Mouse (Mus musculus): ENCODE results near the gene Evi5. TPM values are rescaled to one million over a fixed set of nuclear protein-coding genes. Genes with fewer than 3 reads are reported as not detected.

Evi5 gene
- polyA plus RNA-seq, 1 experiment from 2014 or later: 63.6 TPM

DNA sequence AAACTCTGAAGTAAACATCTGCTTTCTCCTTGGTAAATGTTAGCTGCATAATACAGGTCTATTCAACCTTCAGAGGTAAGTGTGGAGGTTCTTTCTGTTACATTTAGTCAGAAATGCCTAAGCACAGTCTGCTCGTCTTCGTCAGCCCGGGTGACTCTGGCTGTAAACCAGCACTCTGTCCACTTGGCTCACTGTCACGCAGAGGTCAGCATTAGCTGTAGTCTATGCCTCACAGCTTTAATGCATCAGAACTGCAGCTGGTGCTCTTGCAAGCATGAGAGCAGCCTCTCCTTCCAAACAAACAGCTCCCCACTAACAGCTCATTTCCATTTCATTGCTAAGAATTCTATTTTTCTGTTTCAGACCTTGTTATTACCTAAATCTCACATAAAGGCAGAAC lies 67.4 kb downstream of the Evi5 start:
- ATAC-seq (replicated peaks; ENCODE audit: low FRiP score, low TSS enrichment, low read depth) (no peak), DNase-seq (ENCODE audit: low spot score) (no peak)
- WGBS: 66% methylated on average over 4 of the region's 4 CpGs
- Histone ChIP-seq H3K27me3 (replicated peaks; ENCODE audit: control insufficient read depth, insufficient read depth, low read length) (no peaks in the 10 kb centered on the region), H3K9me3 (ENCODE audit: control insufficient read depth, low read length) (no peaks in the 10 kb centered on the region), H3K4me3 (ENCODE audit: low read depth, low read length) (no peak overlapping the region), H3K4me1 (replicated peaks; ENCODE audit: control insufficient read depth, insufficient read depth, low read length) (no peaks in the 10 kb centered on the region), H3K27ac (ENCODE audit: low read depth) (no peak overlapping the region), H3K4me2 (ENCODE audit: low read length) (no peak overlapping the region), H3K9ac (ENCODE audit: low read length) (no peak overlapping the region), H3K36me3 (ENCODE audit: control insufficient read depth, insufficient read depth, low read length) (peaks cover 24% of the 10 kb centered on the region)

DNA sequence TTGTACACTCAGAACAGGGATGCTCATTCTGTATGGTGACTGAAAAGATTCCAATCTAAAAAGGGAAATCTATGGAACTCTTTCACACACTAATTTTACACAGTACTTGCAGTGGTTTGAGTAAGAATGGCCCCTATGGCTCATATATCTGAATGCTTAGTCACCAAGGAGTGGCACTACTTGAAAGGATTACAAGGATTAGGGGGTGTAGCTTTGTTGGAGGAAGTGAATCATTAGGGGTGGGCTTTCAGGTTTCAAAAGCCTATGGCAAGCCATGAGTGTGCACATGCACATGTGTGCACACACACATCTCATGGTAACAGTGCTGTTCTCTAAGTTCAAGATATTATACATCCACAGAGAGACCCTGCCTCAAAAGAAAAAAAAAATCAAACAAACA lies 72.3 kb downstream of the Evi5 start:
- Histone ChIP-seq H3K36me3 (ENCODE audit: control insufficient read depth, insufficient read depth, low read length) (peaks cover 14% of the 10 kb centered on the region), H3K4me1 (replicated peaks; ENCODE audit: control insufficient read depth, insufficient read depth, low read length) (no peaks in the 10 kb centered on the region), H3K9me3 (ENCODE audit: control insufficient read depth, low read length) (no peaks in the 10 kb centered on the region), H3K27me3 (replicated peaks; ENCODE audit: control insufficient read depth, insufficient read depth, low read length) (no peaks in the 10 kb centered on the region), H3K4me2 (ENCODE audit: low read length) (no peak overlapping the region), H3K9ac (ENCODE audit: low read length) (no peak overlapping the region), H3K27ac (ENCODE audit: low read depth) (no peak overlapping the region), H3K4me3 (ENCODE audit: low read depth, low read length) (no peak overlapping the region)
- ATAC-seq (replicated peaks; ENCODE audit: low FRiP score, low TSS enrichment, low read depth) (no peak), DNase-seq (ENCODE audit: low spot score) (no peak)

DNA sequence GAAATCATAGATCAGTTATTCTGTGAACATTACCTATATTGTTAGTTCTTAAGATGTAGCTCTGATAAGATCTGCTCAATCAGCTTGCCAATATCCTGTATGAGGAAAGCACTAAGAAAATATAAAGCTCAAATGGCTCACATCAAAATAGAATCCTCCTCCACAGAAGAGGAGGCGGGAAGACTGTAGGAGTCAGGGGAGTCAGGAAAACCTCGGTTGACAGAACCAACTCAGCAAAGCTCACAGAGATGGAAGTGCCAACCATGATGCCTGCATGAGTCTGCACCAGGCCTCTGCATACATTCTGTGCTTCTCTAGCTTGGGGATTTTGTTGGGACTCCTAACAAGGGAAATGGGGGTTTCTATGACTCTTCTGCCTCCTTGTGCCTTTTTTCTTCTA lies 73.7 kb downstream of the Evi5 start:
- Histone ChIP-seq H3K36me3 (ENCODE audit: control insufficient read depth, insufficient read depth, low read length) (peaks cover 23% of the 10 kb centered on the region), H3K27ac (ENCODE audit: low read depth) (no peak overlapping the region), H3K4me1 (replicated peaks; ENCODE audit: control insufficient read depth, insufficient read depth, low read length) (no peaks in the 10 kb centered on the region), H3K9me3 (ENCODE audit: control insufficient read depth, low read length) (no peaks in the 10 kb centered on the region), H3K27me3 (replicated peaks; ENCODE audit: control insufficient read depth, insufficient read depth, low read length) (no peaks in the 10 kb centered on the region), H3K9ac (ENCODE audit: low read length) (no peak overlapping the region), H3K4me2 (ENCODE audit: low read length) (no peak overlapping the region), H3K4me3 (ENCODE audit: low read depth, low read length) (no peak overlapping the region)
- DNase-seq (ENCODE audit: low spot score): no peak
- 85% methylated on average over 2 of the region's 2 CpGs for WGBS
- ATAC-seq (replicated peaks; ENCODE audit: low FRiP score, low TSS enrichment, low read depth): no peak

DNA sequence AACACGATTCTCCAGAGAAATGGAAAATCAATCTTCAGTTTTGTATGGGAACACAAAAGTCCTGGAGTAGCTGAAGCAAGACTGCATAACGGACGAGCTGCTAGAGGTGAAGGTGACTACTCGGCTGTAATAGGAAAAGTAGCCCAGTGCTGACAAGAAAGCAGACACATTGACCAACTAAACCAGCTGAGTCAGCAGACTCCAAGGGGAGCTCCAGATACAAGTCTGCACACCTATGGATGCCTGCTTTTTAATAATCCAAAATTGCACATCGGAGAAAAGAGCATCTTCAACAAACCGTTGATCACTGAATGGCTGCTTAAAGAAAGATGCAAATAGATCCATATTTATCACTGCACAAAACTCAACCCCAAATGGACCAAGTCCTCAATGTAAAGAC lies 76.6 kb downstream of the Evi5 start:
- H3K27ac ChIP-seq (ENCODE audit: low read depth): no peak overlapping the region

DNA sequence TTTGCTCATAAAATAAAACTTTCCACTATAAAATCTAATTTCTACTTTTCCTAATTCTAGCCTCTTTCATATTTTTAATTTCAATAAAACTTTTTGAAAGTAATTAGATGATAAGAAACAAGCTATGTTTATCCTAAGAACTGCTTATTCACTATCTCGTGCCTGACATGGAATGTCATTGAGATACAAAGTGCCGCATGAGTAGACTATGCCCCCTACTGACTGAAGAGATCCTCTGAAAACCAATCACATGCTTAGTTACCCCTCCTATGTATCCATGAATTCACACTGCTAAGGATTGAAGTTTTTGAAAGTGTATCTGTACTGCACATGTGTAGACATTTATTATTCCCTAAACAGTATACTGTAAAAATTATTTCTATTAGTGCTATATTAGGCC lies 81.0 kb downstream of the Evi5 start:
- no peak for ATAC-seq (replicated peaks; ENCODE audit: low FRiP score, low TSS enrichment, low read depth)
- WGBS: 35% methylated on average over 2 of the region's 2 CpGs

More for the DNA sequence above, 76.6 kb downstream of the Evi5 start:
- Histone ChIP-seq H3K4me2 (ENCODE audit: low read length) (no peak overlapping the region), H3K4me3 (ENCODE audit: low read depth, low read length) (no peak overlapping the region), H3K36me3 (ENCODE audit: control insufficient read depth, insufficient read depth, low read length) (peaks cover 36% of the 10 kb centered on the region), H3K9me3 (ENCODE audit: control insufficient read depth, low read length) (no peaks in the 10 kb centered on the region), H3K4me1 (replicated peaks; ENCODE audit: control insufficient read depth, insufficient read depth, low read length) (0 out of 2 replicates have a peak, but pooled peaks cover 3% of the 10 kb centered on the region), H3K9ac (ENCODE audit: low read length) (no peak overlapping the region), H3K27me3 (replicated peaks; ENCODE audit: control insufficient read depth, insufficient read depth, low read length) (no peaks in the 10 kb centered on the region)
- 91% methylated on average over 6 of the region's 6 CpGs for whole genome bisulfite sequencing
- ATAC-seq (replicated peaks; ENCODE audit: low FRiP score, low TSS enrichment, low read depth): no peak
- no peak for DNase-seq (ENCODE audit: low spot score)

DNA sequence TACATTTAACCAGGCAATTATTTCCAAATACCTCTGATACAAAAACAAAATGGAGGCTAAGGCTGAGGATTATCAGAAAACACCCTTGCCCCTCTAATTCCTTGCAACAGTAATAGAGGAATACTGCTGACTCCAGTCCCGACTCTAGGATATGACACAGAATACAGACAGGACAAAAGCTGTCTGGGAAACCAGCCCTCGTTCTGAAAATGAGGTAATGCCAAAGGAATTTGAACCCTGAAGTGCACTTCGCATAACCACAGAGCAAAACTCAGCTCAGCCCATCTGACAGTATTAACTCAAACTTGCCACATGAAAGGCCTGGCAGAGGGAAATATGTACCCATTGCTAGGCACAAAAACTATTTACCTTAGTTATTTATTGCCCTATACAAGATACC lies 81.6 kb downstream of the Evi5 start:
- Histone ChIP-seq H3K27ac (ENCODE audit: low read depth) (no peak overlapping the region), H3K9ac (ENCODE audit: low read length) (no peak overlapping the region), H3K36me3 (ENCODE audit: control insufficient read depth, insufficient read depth, low read length) (peaks cover 32% of the 10 kb centered on the region), H3K4me1 (replicated peaks; ENCODE audit: control insufficient read depth, insufficient read depth, low read length) (0 out of 2 replicates have a peak, but pooled peaks cover 3% of the 10 kb centered on the region), H3K9me3 (ENCODE audit: control insufficient read depth, low read length) (no peaks in the 10 kb centered on the region), H3K4me3 (ENCODE audit: low read depth, low read length) (no peak overlapping the region), H3K27me3 (replicated peaks; ENCODE audit: control insufficient read depth, insufficient read depth, low read length) (no peaks in the 10 kb centered on the region), H3K4me2 (ENCODE audit: low read length) (no peak overlapping the region)
- ATAC-seq (replicated peaks; ENCODE audit: low FRiP score, low TSS enrichment, low read depth) (no peak), DNase-seq (ENCODE audit: low spot score) (no peak)
- WGBS: 10% methylated on average over 3 of the region's 3 CpGs

More for the DNA sequence above, 81.0 kb downstream of the Evi5 start:
- H3K27ac ChIP-seq (ENCODE audit: low read depth): no peak overlapping the region
- no peaks in the 10 kb centered on the region for H3K9me3 ChIP-seq (ENCODE audit: control insufficient read depth, low read length)
- H3K9ac ChIP-seq (ENCODE audit: low read length): no peak overlapping the region
- H3K4me1 ChIP-seq (replicated peaks; ENCODE audit: control insufficient read depth, insufficient read depth, low read length): 0 out of 2 replicates have a peak, but pooled peaks cover 3% of the 10 kb centered on the region
- H3K27me3 ChIP-seq (replicated peaks; ENCODE audit: control insufficient read depth, insufficient read depth, low read length): no peaks in the 10 kb centered on the region
- DNase-seq (ENCODE audit: low spot score): no peak
- H3K4me3 ChIP-seq (ENCODE audit: low read depth, low read length): no peak overlapping the region
- H3K36me3 ChIP-seq (ENCODE audit: control insufficient read depth, insufficient read depth, low read length): peaks cover 39% of the 10 kb centered on the region
- no peak overlapping the region for H3K4me2 ChIP-seq (ENCODE audit: low read length)

DNA sequence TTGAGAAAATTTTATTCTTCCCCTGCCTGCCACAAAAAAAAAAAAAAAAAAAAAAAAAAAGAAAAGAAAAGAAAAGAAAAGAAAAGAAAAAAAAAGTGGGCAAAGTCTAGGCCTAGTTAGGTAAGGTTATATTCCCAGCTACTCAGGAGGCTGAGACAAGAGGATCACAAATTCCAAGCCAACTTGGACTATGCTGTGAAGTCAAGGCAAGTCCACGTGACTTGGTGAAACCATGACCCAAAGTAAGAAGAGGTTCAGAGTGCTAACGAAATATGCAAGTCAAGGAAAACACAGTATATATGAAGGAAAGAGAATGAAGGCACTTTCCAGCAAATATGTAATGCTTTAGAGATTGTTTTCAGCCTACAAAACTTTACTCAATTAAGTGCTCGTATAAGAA lies 82.4 kb downstream of the Evi5 start:
- Histone ChIP-seq H3K9me3 (ENCODE audit: control insufficient read depth, low read length) (no peaks in the 10 kb centered on the region), H3K36me3 (ENCODE audit: control insufficient read depth, insufficient read depth, low read length) (peaks cover 28% of the 10 kb centered on the region), H3K27me3 (replicated peaks; ENCODE audit: control insufficient read depth, insufficient read depth, low read length) (no peaks in the 10 kb centered on the region), H3K4me2 (ENCODE audit: low read length) (no peak overlapping the region), H3K27ac (ENCODE audit: low read depth) (no peak overlapping the region), H3K4me3 (ENCODE audit: low read depth, low read length) (no peak overlapping the region), H3K9ac (ENCODE audit: low read length) (no peak overlapping the region), H3K4me1 (replicated peaks; ENCODE audit: control insufficient read depth, insufficient read depth, low read length) (0 out of 2 replicates have a peak, but pooled peaks cover 3% of the 10 kb centered on the region)
- ATAC-seq (replicated peaks; ENCODE audit: low FRiP score, low TSS enrichment, low read depth) (no peak), DNase-seq (ENCODE audit: low spot score) (no peak)
- WGBS: 92% methylated on average over 3 of the region's 3 CpGs

DNA sequence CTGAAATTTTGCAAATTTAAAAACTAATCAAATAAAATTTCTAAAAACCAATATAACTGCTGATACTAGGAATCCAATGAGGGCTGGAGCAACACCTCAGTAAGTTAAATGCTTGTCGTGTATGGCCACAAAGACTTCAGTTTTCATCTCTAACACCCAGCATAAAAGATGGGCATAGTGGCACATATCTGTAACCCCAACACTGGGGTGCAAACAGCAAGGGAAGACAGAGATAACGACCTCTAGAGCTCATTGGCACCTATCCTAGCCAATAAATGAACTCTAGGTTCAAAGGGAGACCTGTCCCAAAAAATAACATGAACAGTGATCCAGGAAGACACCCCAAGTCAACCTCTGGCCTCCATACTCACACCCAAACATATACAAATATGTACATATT lies 82.9 kb downstream of the Evi5 start:
- H3K27me3 ChIP-seq (replicated peaks; ENCODE audit: control insufficient read depth, insufficient read depth, low read length): no peaks in the 10 kb centered on the region

DNA sequence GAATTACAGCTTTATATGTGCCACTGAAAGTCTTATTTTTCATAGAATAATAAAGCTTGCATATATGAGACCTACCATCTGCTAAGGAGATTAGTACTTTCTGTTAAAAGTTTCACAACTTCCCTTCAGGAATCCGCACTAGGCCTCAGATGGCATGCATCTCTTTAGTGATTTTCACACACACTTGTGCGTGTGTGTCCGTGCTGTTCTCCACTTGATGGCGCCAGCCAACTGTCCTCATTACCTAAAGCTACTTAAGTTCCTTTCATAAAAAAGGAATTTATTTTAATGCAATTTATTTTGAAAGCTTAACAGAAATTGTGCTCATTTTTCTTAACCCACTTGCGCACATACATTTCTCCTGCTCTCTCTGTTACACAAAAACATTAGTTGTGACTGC lies 85.4 kb downstream of the Evi5 start:
- no peak for ATAC-seq (replicated peaks; ENCODE audit: low FRiP score, low TSS enrichment, low read depth)
- no peak overlapping the region for H3K27ac ChIP-seq (ENCODE audit: low read depth)
- H3K4me3 ChIP-seq (ENCODE audit: low read depth, low read length): no peak overlapping the region
- H3K9ac ChIP-seq (ENCODE audit: low read length): no peak overlapping the region
- no peak for DNase-seq (ENCODE audit: low spot score)
- no peaks in the 10 kb centered on the region for H3K27me3 ChIP-seq (replicated peaks; ENCODE audit: control insufficient read depth, insufficient read depth, low read length)
- 0 out of 2 replicates have a peak, but pooled peaks cover 3% of the 10 kb centered on the region for H3K4me1 ChIP-seq (replicated peaks; ENCODE audit: control insufficient read depth, insufficient read depth, low read length)
- 76% methylated on average over 5 of the region's 5 CpGs for WGBS
- no peaks in the 10 kb centered on the region for H3K9me3 ChIP-seq (ENCODE audit: control insufficient read depth, low read length)
- H3K4me2 ChIP-seq (ENCODE audit: low read length): no peak overlapping the region
- H3K36me3 ChIP-seq (ENCODE audit: control insufficient read depth, insufficient read depth, low read length): peaks cover 29% of the 10 kb centered on the region

More for the DNA sequence above, 82.9 kb downstream of the Evi5 start:
- no peak for DNase-seq (ENCODE audit: low spot score)
- no peaks in the 10 kb centered on the region for H3K9me3 ChIP-seq (ENCODE audit: control insufficient read depth, low read length)
- H3K4me1 ChIP-seq (replicated peaks; ENCODE audit: control insufficient read depth, insufficient read depth, low read length): 0 out of 2 replicates have a peak, but pooled peaks cover 3% of the 10 kb centered on the region
- H3K36me3 ChIP-seq (ENCODE audit: control insufficient read depth, insufficient read depth, low read length): peaks cover 29% of the 10 kb centered on the region
- H3K4me2 ChIP-seq (ENCODE audit: low read length): no peak overlapping the region
- no peak overlapping the region for H3K27ac ChIP-seq (ENCODE audit: low read depth)
- 84% methylated on average over 2 of the region's 2 CpGs for WGBS
- no peak overlapping the region for H3K9ac ChIP-seq (ENCODE audit: low read length)
- no peak overlapping the region for H3K4me3 ChIP-seq (ENCODE audit: low read depth, low read length)
- no peak for ATAC-seq (replicated peaks; ENCODE audit: low FRiP score, low TSS enrichment, low read depth)
